Mouse (Mus musculus) c-Kit-positive CD71-positive TER-119-negative erythroid progenitor cells, embryonic 14.5 days (primary cell): ENCODE measurements around the gene Rab11fip3.

Experiments used
- DNase-seq: peaks from one replicate; pipeline ENCODE4 v3.0.0-alpha.2; 2013; ENCODE audit warnings: low read depth

Gene Rab11fip3

GRCm38 (mm10) chr17:26087059-26087564 is 17.8 kb upstream of the Rab11fip3 start:
- DNase-seq = no peak

- DNase-seq = no peak
These were observed 11.5 kb upstream of the Rab11fip3 start for GRCm38 (mm10) chr17:26080867-26081266.

- no peak for DNase-seq
These were observed 9.5 kb upstream of the Rab11fip3 start for GRCm38 (mm10) chr17:26078851-26079250.

GRCm38 (mm10) chr17:26075246-26075645 is 5.9 kb upstream of the Rab11fip3 start:
- DNase-seq = no peak

GRCm38 (mm10) chr17:26070136-26070535 is 781 bp upstream of the Rab11fip3 start:
- no peak for DNase-seq

GRCm38 (mm10) chr17:26068024-26068830 is 1.1 kb downstream of the Rab11fip3 start:
- no peak for DNase-seq

- DNase-seq = no peak
These were observed 2.8 kb downstream of the Rab11fip3 start for GRCm38 (mm10) chr17:26066488-26067020.

- no peak for DNase-seq
These were observed 4.4 kb downstream of the Rab11fip3 start for GRCm38 (mm10) chr17:26064916-26065315.

GRCm38 (mm10) chr17:26057787-26058567 is 11.4 kb downstream of the Rab11fip3 start:
- DNase-seq = no peak

GRCm38 (mm10) chr17:26057278-26057677 is 12.1 kb downstream of the Rab11fip3 start:
- no peak for DNase-seq

- DNase-seq = no peak
These were observed 14.2 kb downstream of the Rab11fip3 start for GRCm38 (mm10) chr17:26055164-26055563.

GRCm38 (mm10) chr17:26054133-26054845 is 15.1 kb downstream of the Rab11fip3 start:
- no peak for DNase-seq

GRCm38 (mm10) chr17:26052706-26053105 is 16.6 kb downstream of the Rab11fip3 start:
- DNase-seq = no peak

- no peak for DNase-seq
These were observed 17.3 kb downstream of the Rab11fip3 start for GRCm38 (mm10) chr17:26052074-26052473.

- no peak for DNase-seq
These were observed 21.2 kb downstream of the Rab11fip3 start for GRCm38 (mm10) chr17:26048118-26048517.

- no peak for DNase-seq
These were observed 22.9 kb downstream of the Rab11fip3 start for GRCm38 (mm10) chr17:26046253-26046997.

GRCm38 (mm10) chr17:26045285-26045684 is 24.1 kb downstream of the Rab11fip3 start:
- no peak for DNase-seq

- DNase-seq = no peak
These were observed 26.1 kb downstream of the Rab11fip3 start for GRCm38 (mm10) chr17:26043249-26043636.

- no peak for DNase-seq
These were observed 26.6 kb downstream of the Rab11fip3 start for GRCm38 (mm10) chr17:26042599-26043248.

- peak; percentile 48 for DNase-seq
These were observed 28.1 kb downstream of the Rab11fip3 start for GRCm38 (mm10) chr17:26041111-26041802.
